Mouse (Mus musculus): ENCODE results near the gene Pigl. TPM values are rescaled to one million over a fixed set of nuclear protein-coding genes. Genes with fewer than 3 reads are reported as not detected.

Pigl gene
- total RNA-seq, 2 experiments from 2014 or later, result 1.4 to 1.8 TPM

GRCm38 (mm10) chr11:62557205-62557604 lies 98.9 kb downstream of the Pigl start:
- no peak for DNase-seq

GRCm38 (mm10) chr11:62558152-62558551 lies 99.9 kb downstream of the Pigl start:
- no peak for DNase-seq

GRCm38 (mm10) chr11:62558961-62559646 lies 100.8 kb downstream of the Pigl start:
- DNase-seq, result peak; percentile 90

- DNase-seq, result no peak
These were observed 102.3 kb downstream of the Pigl start for GRCm38 (mm10) chr11:62560463-62561016.

GRCm38 (mm10) chr11:62563590-62563989 lies 105.3 kb downstream of the Pigl start:
- DNase-seq, result no peak

Other genes starting within 250 kb of the Pigl start
- under 1 TPM; 0.49 to 0.94 TPM for gene Adora2b, start 209.5 kb upstream of the Pigl start, total RNA-seq (2021)
- 10 to 100 TPM; 26.7 to 29.2 TPM for gene Zswim7, start 177.1 kb upstream of the Pigl start, total RNA-seq (2021)
- 10 to 100 TPM; 28.5 to 39.9 TPM for gene Ttc19, start 177.0 kb upstream of the Pigl start, total RNA-seq (2021)
- gene Ncor1, start 81 bp downstream of the Pigl start, total RNA-seq (2021), result 100 to 1,000 TPM; 114 to 115 TPM
- 10 to 100 TPM; 18.9 to 24.0 TPM for gene Cenpv, start 80.8 kb downstream of the Pigl start, total RNA-seq (2021)
- gene Ubb, start 92.7 kb downstream of the Pigl start, total RNA-seq (2021), result 100 to 1,000 TPM; 692 to 747 TPM
- 1 to 10 TPM in 1 of 2 experiments, under 1 TPM in 1; 0.97 to 1.5 TPM for gene Trpv2, start 116.0 kb downstream of the Pigl start, total RNA-seq (2021)
- gene Lrrc75a, start 190.1 kb downstream of the Pigl start, total RNA-seq (2021), result 1 to 10 TPM; 4.0 to 4.7 TPM
- 1 to 10 TPM; 2.8 to 4.2 TPM for gene Mmgt2, start 190.2 kb downstream of the Pigl start, total RNA-seq (2021)